Mouse (Mus musculus): Measurements from ENCODE around the gene Pcdh9. TPM values are rescaled to one million over a fixed set of nuclear protein-coding genes. Genes with fewer than 3 reads are reported as not detected.

The Pcdh9 gene
- total and polyA plus RNA-seq, 2 experiments from 2014 or later = 85.2 to 100 TPM

DNA sequence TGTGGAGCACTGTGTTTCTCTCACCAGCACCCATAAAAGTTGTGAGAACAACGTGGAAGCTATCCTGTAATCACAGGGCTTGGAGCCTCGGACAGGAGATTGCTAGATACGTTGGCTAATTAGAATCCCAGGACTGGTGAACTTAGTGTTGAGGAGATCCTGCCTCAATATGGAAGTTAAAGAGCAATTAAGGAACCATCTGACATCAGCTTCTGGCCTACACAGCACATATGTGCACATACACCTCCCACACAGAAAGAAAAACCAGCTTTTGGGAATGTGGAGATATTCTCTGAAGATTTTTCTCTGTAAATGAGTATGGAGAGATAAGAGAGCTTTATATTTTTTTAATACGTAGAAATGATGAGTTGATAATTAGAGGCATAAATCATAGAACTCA lies 71.6 kb downstream of the Pcdh9 start:
- no peak for TF ChIP-seq CTCF (IDR thresholded peaks at IDR 0.05; ENCODE audit: low read depth)
- WGBS = 80% methylated on average over 4 of the region's 4 CpGs
- Histone ChIP-seq H3K4me2 (ENCODE audit: low read depth) (no peak overlapping the region), H3K9ac (no peak overlapping the region), H3K27ac (ENCODE audit: low read depth, low read length) (no peak overlapping the region), H3K27me3 (ENCODE audit: insufficient read depth, low read length) (no peaks in the 10 kb centered on the region), H3K4me1 (ENCODE audit: insufficient read depth) (no peaks in the 10 kb centered on the region), H3K36me3 (ENCODE audit: insufficient read depth) (no peaks in the 10 kb centered on the region), H3K4me3 (ENCODE audit: low read depth, low read length) (no peak overlapping the region), H3K9me3 (ENCODE audit: low read length) (no peaks in the 10 kb centered on the region)
- ATAC-seq = no peak
- DNase-seq = no peak

DNA sequence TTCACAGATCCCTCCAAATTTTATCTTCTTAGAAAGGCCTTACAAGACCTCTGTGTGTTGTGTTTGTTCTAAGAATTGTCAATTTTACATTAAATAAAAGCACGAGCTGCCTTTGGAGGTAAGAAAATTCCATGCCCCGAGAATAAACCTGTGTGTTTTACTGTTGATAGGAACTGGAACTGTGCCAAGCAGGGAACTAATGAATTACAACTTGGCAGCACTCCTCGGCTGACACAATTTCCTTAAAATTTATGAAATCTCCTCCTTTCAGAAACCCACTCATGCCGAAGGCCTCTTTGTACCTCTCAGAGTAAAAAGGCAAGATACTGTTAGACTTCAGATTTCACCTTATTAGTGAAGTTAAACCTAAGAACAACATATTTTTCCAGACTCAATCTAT lies 72.9 kb downstream of the Pcdh9 start:
- no peak overlapping the region for H3K9ac ChIP-seq
- H3K4me1 ChIP-seq (ENCODE audit: insufficient read depth) = no peaks in the 10 kb centered on the region
- H3K9me3 ChIP-seq (ENCODE audit: low read length) = no peaks in the 10 kb centered on the region
- no peaks in the 10 kb centered on the region for H3K36me3 ChIP-seq (ENCODE audit: insufficient read depth)
- no peak overlapping the region for H3K27ac ChIP-seq (ENCODE audit: low read depth, low read length)
- no peak overlapping the region for H3K4me2 ChIP-seq (ENCODE audit: low read depth)
- WGBS = 16% methylated on average over 4 of the region's 4 CpGs
- no peak overlapping the region for H3K4me3 ChIP-seq (ENCODE audit: low read depth, low read length)
- DNase-seq (peak; percentile 42), ATAC-seq (no peak)
- TF ChIP-seq CTCF (IDR thresholded peaks at IDR 0.05; ENCODE audit: low read depth) = no peak
- H3K27me3 ChIP-seq (ENCODE audit: insufficient read depth, low read length) = no peaks in the 10 kb centered on the region

DNA sequence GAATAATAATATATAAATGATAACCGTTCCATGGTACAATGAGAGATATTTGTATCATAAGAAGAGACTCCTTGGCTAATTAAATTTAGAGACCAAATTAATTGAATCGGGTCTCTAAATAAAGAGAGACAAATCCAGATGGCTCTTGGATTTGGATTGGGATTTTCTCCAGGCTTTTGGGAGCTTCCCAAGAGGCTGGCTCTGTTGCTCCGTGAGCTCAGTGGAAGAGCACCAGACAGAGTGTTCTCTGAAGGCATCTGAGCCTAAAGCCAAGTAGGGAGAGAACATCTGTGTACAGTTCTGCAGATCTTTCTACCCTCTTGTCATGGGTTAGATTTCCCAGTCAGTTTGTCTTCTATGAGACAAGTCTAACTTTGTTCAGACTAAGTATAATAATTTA lies 95.9 kb downstream of the Pcdh9 start:
- peak; percentile 28 for DNase-seq
- Histone ChIP-seq H3K4me3 (ENCODE audit: low read depth, low read length) (no peak overlapping the region), H3K4me2 (ENCODE audit: low read depth) (no peak overlapping the region), H3K9ac (no peak overlapping the region), H3K9me3 (ENCODE audit: low read length) (no peaks in the 10 kb centered on the region), H3K27ac (ENCODE audit: low read depth, low read length) (no peak overlapping the region), H3K27me3 (ENCODE audit: insufficient read depth, low read length) (no peaks in the 10 kb centered on the region), H3K36me3 (ENCODE audit: insufficient read depth) (no peaks in the 10 kb centered on the region), H3K4me1 (ENCODE audit: insufficient read depth) (no peaks in the 10 kb centered on the region)
- no peak for TF ChIP-seq CTCF (IDR thresholded peaks at IDR 0.05; ENCODE audit: low read depth)
- WGBS = 69% methylated on average over 3 of the region's 3 CpGs
- no peak for ATAC-seq

DNA sequence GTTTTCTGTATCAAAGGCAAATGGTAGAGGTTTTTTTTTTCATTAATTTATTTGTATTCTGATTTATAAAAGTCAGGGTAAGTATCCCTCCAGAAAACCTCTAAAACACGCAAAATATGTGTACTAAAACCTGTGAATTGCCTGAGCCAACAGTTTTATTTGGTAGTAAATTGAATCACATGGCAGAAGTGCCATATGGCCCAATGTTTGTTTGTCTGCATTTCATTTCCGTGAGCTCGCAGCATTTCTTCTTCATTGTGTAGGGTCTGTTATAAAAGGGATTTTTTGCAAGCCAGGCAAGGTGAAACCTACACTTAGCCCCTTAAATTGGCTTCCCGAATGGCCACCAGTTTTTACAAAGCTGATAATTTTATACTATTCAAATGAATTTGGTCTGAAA lies 104.2 kb downstream of the Pcdh9 start:
- Histone ChIP-seq H3K36me3 (ENCODE audit: insufficient read depth) (no peaks in the 10 kb centered on the region), H3K27me3 (ENCODE audit: insufficient read depth, low read length) (no peaks in the 10 kb centered on the region), H3K4me3 (ENCODE audit: low read depth, low read length) (no peak overlapping the region), H3K4me2 (ENCODE audit: low read depth) (no peak overlapping the region), H3K27ac (ENCODE audit: low read depth, low read length) (no peak overlapping the region), H3K4me1 (ENCODE audit: insufficient read depth) (no peaks in the 10 kb centered on the region), H3K9me3 (ENCODE audit: low read length) (peaks cover 4% of the 10 kb centered on the region; the same call in 1 of the 2 replicates), H3K9ac (no peak overlapping the region)
- DNase-seq (peak; percentile 33), ATAC-seq (no peak)
- WGBS = 46% methylated on average over 4 of the region's 4 CpGs
- no peak for TF ChIP-seq CTCF (IDR thresholded peaks at IDR 0.05; ENCODE audit: low read depth)

DNA sequence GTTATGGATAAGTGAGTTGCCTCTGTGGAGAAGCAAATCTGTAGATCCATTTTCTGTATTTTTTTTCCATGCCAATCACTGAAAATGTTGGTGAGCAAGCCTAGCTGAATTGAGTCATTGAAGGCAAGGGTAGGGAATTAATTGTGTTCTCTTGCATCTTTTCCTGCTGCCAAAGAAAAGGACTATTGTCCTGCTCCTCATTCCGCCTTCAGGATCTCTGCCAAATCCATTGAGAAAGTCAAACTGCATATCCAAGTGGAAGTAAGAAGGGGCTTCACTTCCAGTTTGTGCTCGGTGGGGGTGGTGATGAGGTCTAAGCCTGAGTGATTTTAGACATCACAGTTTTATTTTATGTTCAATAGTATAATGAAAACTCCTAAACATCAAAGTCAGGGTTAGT lies 105.4 kb downstream of the Pcdh9 start:
- DNase-seq = peak; percentile 25
- no peak for TF ChIP-seq CTCF (IDR thresholded peaks at IDR 0.05; ENCODE audit: low read depth)
- Histone ChIP-seq H3K27me3 (ENCODE audit: insufficient read depth, low read length) (no peaks in the 10 kb centered on the region), H3K9ac (no peak overlapping the region), H3K4me2 (ENCODE audit: low read depth) (no peak overlapping the region), H3K36me3 (ENCODE audit: insufficient read depth) (no peaks in the 10 kb centered on the region), H3K4me3 (ENCODE audit: low read depth, low read length) (no peak overlapping the region), H3K9me3 (ENCODE audit: low read length) (peaks cover 4% of the 10 kb centered on the region; the same call in 1 of the 2 replicates), H3K4me1 (ENCODE audit: insufficient read depth) (no peaks in the 10 kb centered on the region), H3K27ac (ENCODE audit: low read depth, low read length) (no peak overlapping the region)
- no peak for ATAC-seq
- 16% methylated on average over 2 of the region's 2 CpGs for WGBS

DNA sequence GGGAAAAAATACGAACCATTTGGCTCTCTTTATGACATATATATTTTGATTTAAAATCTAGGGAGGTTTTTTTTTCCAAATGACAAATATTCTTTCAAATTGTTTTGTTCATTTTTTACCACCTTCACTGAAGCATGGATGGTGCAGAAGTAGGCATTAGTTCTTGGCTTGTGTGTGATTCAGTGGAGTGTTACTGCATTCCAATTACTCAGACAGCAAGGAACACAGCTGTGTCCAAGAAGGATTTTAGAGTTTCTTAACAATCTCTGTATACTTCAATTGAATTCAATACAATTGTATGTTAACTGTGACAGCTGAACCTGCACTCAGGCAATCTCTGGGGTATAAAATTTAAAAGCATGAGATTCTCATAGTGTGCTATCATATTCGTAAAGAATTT lies 127.6 kb downstream of the Pcdh9 start:
- WGBS = 85% methylated on average over 2 of the region's 2 CpGs
- ATAC-seq (no peak), DNase-seq (no peak)

DNA sequence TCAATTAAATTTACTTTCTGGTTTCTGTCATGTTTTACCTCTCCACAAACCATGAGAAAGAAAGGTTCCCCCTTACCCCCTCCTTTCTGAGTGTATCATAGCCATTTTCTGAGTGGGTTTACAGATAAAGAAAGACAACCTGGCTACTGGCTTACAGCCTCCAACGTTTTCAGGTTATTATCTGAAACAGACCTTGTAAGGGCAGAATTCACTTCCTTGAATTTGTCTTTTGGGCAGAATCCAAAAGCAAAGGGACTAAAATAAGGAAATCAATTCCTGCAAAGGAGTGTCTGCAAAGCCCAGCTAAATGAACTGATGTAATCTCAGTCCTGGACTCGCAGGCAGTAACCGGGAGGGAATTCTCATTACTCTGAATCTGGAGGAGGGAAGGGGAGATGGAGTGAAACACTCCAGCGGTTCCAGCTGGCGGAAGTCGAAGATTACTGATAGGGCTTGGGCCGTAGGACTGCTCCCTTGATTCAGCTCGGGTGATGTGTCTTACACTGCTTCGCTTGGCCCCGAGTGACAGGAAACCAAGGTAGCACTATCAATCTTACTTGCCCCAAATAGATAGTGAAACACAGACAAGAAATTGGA lies 156.3 kb downstream of the Pcdh9 start:
- H3K4me2 ChIP-seq (ENCODE audit: low read depth) = no peak overlapping the region
- no peak for DNase-seq
- no peak overlapping the region for H3K4me3 ChIP-seq (ENCODE audit: low read depth, low read length)
- H3K36me3 ChIP-seq (ENCODE audit: insufficient read depth) = no peaks in the 10 kb centered on the region
- no peak overlapping the region for H3K27ac ChIP-seq (ENCODE audit: low read depth, low read length)
- no peaks in the 10 kb centered on the region for H3K27me3 ChIP-seq (ENCODE audit: insufficient read depth, low read length)
- H3K4me1 ChIP-seq (ENCODE audit: insufficient read depth) = no peaks in the 10 kb centered on the region
- no peak for ATAC-seq
- H3K9me3 ChIP-seq (ENCODE audit: low read length) = no peaks in the 10 kb centered on the region
- 81% methylated on average over 10 of the region's 10 CpGs for WGBS
- TF ChIP-seq CTCF (IDR thresholded peaks at IDR 0.05; ENCODE audit: low read depth) = no peak
- H3K9ac ChIP-seq = no peak overlapping the region

More for the DNA sequence above, 127.6 kb downstream of the Pcdh9 start:
- TF ChIP-seq CTCF (IDR thresholded peaks at IDR 0.05; ENCODE audit: low read depth) = no peak
- Histone ChIP-seq H3K36me3 (ENCODE audit: insufficient read depth) (no peaks in the 10 kb centered on the region), H3K4me3 (ENCODE audit: low read depth, low read length) (no peak overlapping the region), H3K4me2 (ENCODE audit: low read depth) (no peak overlapping the region), H3K4me1 (ENCODE audit: insufficient read depth) (no peaks in the 10 kb centered on the region), H3K9me3 (ENCODE audit: low read length) (no peaks in the 10 kb centered on the region), H3K27me3 (ENCODE audit: insufficient read depth, low read length) (no peaks in the 10 kb centered on the region), H3K27ac (ENCODE audit: low read depth, low read length) (no peak overlapping the region), H3K9ac (no peak overlapping the region)

All from forebrain, postnatal 0 days (tissue).